Mouse (Mus musculus): Measurements from ENCODE around the gene Flt3.

DNA sequence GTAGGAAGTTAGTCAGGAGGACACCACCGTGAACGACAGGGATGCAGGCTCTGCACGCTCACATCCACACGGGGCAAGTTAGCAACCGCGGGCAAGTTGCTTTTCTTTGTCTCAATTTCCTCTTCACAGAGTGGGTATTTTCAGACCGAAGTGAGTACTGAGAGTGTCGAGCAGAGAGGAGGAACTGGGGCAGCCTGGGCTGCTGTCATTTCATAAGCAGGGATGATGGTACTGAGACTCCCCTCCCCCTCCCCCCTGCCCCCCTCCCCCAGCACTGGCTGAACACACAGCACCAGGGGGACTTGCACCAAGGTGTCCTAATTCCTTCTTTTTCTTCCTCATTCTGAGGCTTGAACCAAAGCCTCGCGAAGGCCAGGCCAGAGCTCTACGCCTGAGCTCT lies 60.7 kb downstream of the Flt3 start:
- TF ChIP-seq GATA1 (IDR thresholded peaks at IDR 0.05; ENCODE audit: borderline replicate concordance, low read length) (no peak), CTCF (IDR thresholded peaks at IDR 0.05; ENCODE audit: low read depth, low read length) (no peak), TAL1 (conservative IDR thresholded peaks at IDR 0.05; ENCODE audit: low read depth, low read length) (no peak)

All from G1E (cell line).